Mouse (Mus musculus) erythroblast, embryonic 14.5 days (primary cell): ENCODE measurements around the gene Gpbp1. TPM values are rescaled to one million over a fixed set of nuclear protein-coding genes. Genes with fewer than 3 reads are reported as not detected.

Source experiments
- H3K27me3 ChIP-seq: 2 replicates; pipeline ENCODE4 v1.6.1; 2012; ENCODE audit warnings: inconsistent platforms; ENCODE audit not compliant: control insufficient read depth
- H3K36me3 ChIP-seq: 2 replicates; pipeline ENCODE4 v1.6.1; 2012; ENCODE audit warnings: mild to moderate bottlenecking, inconsistent platforms; ENCODE audit not compliant: control insufficient read depth
- H3K4me1 ChIP-seq: 2 replicates; pipeline ENCODE4 v1.6.1; 2012; ENCODE audit warnings: inconsistent platforms; ENCODE audit not compliant: control insufficient read depth
- H3K4me3 ChIP-seq: replicated peaks from 2 replicates; pipeline ENCODE3; 2012; ENCODE audit warnings: moderate library complexity, mild to moderate bottlenecking, inconsistent platforms
- H3K9me3 ChIP-seq: 2 replicates; pipeline ENCODE4 v1.6.1; 2012; ENCODE audit warnings: low read length, inconsistent platforms, mixed read lengths; ENCODE audit not compliant: control insufficient read depth
- GATA1 ChIP-seq: IDR thresholded peaks from 2 replicates; pipeline ENCODE4 v1.6.1; 2012; ENCODE audit warnings: low read length, inconsistent platforms, mixed read lengths
- TAL1 ChIP-seq: IDR thresholded peaks from 3 replicates; pipeline ENCODE4 v1.6.1; 2012; ENCODE audit warnings: low read length, inconsistent platforms, mixed read lengths
- polyA plus RNA-seq: library from polyadenylated mRNA; stranded (reverse); fragments of >175 nt; gene quantifications from 2 replicates; pipeline ENCODE4 v1.2.3, GENCODE M21; 2012

Gene Gpbp1
- polyA plus RNA-seq, 1 experiment, result 0.73 TPM

- no peaks in the 10 kb centered on the region for H3K9me3 ChIP-seq
- H3K4me1 ChIP-seq, result no peaks in the 10 kb centered on the region
- no peak overlapping the region for H3K4me3 ChIP-seq
- H3K27me3 ChIP-seq, result no peaks in the 10 kb centered on the region
- H3K36me3 ChIP-seq, result no peaks in the 10 kb centered on the region
- TF ChIP-seq TAL1 (no peak), GATA1 (no peak)
Observed at GRCm38 (mm10) chr13:111406859-111407389, 83.0 kb downstream of the Gpbp1 start.

DNA sequence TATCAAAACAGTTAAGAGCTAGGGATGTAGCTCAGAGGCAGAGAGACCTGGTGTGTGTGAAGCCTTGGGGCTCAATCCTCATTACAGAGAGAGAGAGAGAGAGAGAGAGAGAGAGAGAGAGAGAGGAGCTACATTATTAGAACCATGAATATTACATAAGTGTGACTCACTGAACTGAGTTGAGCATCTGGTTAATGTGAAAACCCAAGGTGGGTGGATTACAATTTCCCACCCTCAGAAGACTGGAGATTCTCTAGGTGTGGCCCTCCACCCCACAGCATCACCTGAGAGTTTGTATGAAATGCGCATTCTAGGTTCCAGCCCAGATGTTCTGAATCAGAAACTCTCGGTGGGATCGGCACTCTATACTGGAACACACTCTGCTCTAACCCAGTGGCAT is 84.0 kb downstream of the Gpbp1 start:
- no peaks in the 10 kb centered on the region for H3K27me3 ChIP-seq
- H3K4me3 ChIP-seq, result no peak overlapping the region
- H3K4me1 ChIP-seq, result no peaks in the 10 kb centered on the region
- no peaks in the 10 kb centered on the region for H3K36me3 ChIP-seq
- H3K9me3 ChIP-seq, result no peaks in the 10 kb centered on the region
- TF ChIP-seq TAL1, result no peak
- no peak for TF ChIP-seq GATA1

DNA sequence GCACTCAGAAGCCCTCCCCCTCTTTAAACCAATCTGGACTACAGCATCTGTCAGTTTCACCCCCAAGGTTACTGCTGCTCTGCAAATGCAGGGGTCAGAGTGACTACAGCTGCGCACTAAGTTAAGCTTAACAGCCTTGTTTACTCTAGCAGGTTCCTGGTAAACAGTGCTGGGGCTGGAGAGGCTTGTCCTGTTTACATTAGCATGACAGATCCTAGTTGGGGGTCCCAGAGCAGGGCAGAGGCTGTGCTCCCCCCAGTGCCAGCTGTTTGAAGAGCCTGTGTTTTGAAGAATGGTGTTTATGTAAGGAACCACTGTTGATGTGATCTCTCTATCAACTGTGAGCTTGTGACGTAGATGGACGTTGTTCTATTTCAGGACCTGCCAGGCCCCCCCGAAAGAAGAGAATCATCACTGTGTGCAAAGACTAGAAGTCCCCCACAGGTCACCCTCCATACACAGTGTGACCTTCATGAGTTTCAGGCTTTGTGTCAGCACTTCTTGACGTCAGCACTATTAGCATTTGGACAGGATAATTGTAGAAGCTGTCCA is 92.2 kb downstream of the Gpbp1 start:
- no peaks in the 10 kb centered on the region for H3K9me3 ChIP-seq
- H3K36me3 ChIP-seq, result no peaks in the 10 kb centered on the region
- H3K4me3 ChIP-seq, result no peak overlapping the region
- H3K4me1 ChIP-seq, result no peaks in the 10 kb centered on the region
- TF ChIP-seq TAL1 (no peak), GATA1 (no peak)
- H3K27me3 ChIP-seq, result no peaks in the 10 kb centered on the region

DNA sequence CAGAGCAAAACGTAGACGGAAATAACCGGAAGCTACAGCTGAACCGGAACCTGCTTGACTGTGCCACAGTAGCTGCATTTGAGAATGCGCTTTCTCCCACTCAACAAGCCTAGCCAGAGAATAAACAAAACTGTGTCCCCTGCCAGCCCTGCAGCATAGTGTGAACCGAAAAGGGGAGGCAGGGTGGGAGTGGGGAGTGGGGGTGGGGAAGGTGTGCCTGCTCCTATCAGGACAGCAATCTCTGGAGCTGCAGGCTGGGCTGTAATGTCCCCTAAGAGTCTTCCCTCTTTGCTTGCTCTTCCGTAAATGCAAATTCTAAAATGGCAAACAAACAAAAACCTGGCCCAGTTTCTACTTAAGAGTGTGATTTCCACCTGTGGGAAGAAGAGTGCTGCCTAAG is 92.8 kb downstream of the Gpbp1 start:
- no peak for TF ChIP-seq GATA1
- no peak for TF ChIP-seq TAL1
- Histone ChIP-seq H3K27me3 (no peaks in the 10 kb centered on the region), H3K36me3 (no peaks in the 10 kb centered on the region), H3K9me3 (no peaks in the 10 kb centered on the region), H3K4me1 (no peaks in the 10 kb centered on the region), H3K4me3 (no peak overlapping the region)

- no peaks in the 10 kb centered on the region for H3K27me3 ChIP-seq
- H3K36me3 ChIP-seq, result no peaks in the 10 kb centered on the region
- TF ChIP-seq GATA1 (no peak), TAL1 (no peak)
- H3K4me3 ChIP-seq, result no peak overlapping the region
- H3K4me1 ChIP-seq, result no peaks in the 10 kb centered on the region
- no peaks in the 10 kb centered on the region for H3K9me3 ChIP-seq
Observed at GRCm38 (mm10) chr13:111395528-111395927, 94.4 kb downstream of the Gpbp1 start.

DNA sequence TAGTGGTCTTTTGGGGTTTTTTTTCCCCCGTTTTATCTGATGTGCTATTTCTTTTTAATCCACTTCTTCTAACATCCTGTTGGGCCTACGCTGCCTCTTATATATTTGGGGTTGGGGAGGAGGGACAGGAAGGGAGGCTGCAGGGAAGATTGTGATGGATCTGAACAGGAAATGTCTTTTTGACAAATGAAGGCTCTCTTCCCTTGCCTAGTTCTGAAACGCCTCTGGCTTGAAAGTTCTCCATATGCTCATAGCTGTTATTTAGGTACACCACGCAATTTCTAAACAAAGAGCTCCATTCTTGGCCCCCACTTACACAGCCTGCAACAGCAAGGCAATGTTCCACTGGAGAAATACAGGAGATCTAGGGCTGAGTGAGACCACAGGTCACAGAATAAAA is 95.0 kb downstream of the Gpbp1 start:
- TF ChIP-seq TAL1 (no peak), GATA1 (no peak)
- H3K9me3 ChIP-seq, result no peaks in the 10 kb centered on the region
- no peak overlapping the region for H3K4me3 ChIP-seq
- no peaks in the 10 kb centered on the region for H3K36me3 ChIP-seq
- H3K4me1 ChIP-seq, result no peaks in the 10 kb centered on the region
- no peaks in the 10 kb centered on the region for H3K27me3 ChIP-seq

GRCm38 (mm10) chr13:111394341-111394740 is 95.6 kb downstream of the Gpbp1 start:
- H3K4me1 ChIP-seq, result no peaks in the 10 kb centered on the region
- no peaks in the 10 kb centered on the region for H3K36me3 ChIP-seq
- TF ChIP-seq TAL1 (no peak), GATA1 (no peak)
- no peak overlapping the region for H3K4me3 ChIP-seq
- no peaks in the 10 kb centered on the region for H3K9me3 ChIP-seq
- H3K27me3 ChIP-seq, result no peaks in the 10 kb centered on the region

DNA sequence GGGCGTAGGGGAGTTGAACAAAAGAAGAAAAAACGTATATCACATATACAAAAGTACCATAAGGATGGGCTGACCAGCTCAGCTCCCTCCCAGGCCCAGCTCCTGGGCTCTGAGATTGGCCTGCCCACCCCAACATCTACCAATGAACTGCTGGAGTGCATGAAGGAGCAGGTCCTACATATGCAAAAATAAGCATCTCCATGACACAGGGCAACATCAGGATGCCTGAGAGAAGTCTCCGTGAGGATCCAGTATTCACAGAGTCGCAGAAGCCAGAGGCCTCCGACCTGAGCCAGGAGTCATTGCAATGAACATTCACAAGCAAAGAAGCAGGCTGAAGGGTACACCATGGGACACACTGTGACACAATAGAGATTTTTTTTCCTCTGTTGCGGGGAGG is 96.5 kb downstream of the Gpbp1 start:
- Histone ChIP-seq H3K27me3 (no peaks in the 10 kb centered on the region), H3K4me1 (no peaks in the 10 kb centered on the region), H3K9me3 (no peaks in the 10 kb centered on the region), H3K4me3 (no peak overlapping the region), H3K36me3 (no peaks in the 10 kb centered on the region)
- no peak for TF ChIP-seq GATA1
- no peak for TF ChIP-seq TAL1

DNA sequence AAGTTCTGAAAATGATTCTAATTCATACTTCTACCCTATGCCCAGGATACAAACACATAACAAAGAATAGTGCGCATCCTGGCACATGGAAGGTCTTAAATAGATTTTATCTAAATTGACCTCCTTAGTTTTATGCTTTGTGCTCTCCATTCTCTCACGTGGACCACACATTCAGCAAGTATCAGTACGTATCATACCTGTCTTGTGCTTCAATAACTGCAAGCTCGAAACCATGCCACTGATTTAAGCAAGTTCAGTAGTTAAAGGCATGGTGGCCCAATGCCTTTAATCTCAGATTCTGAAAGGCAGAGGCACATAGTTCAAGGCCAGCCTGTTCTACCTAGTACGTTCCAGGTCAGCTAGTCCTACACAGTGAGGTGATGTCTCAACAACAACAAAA is 98.5 kb downstream of the Gpbp1 start:
- no peak overlapping the region for H3K4me3 ChIP-seq
- no peak for TF ChIP-seq GATA1
- TF ChIP-seq TAL1, result no peak

DNA sequence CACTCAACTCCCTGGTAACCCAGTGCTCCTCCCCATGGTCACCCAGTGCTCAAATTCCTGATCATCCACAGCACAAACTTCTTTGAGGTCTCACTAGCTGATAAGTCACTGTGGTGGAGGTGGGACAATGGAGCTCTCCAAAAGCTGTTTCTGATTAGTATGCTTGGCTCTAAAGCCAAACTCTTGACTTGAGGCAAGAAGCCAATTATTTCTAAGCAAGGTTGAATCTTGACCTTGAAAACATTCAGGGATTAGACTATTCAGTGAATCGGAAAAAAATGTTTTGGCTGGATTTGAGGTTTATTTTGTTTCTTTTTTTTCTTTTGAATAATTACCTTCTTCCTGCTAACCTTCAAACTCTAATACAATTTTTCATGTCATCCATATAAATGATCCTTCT is 98.9 kb downstream of the Gpbp1 start:
- TF ChIP-seq GATA1 (no peak), TAL1 (no peak)
- H3K4me3 ChIP-seq, result no peak overlapping the region
- no peaks in the 10 kb centered on the region for H3K4me1 ChIP-seq
- H3K36me3 ChIP-seq, result no peaks in the 10 kb centered on the region
- no peaks in the 10 kb centered on the region for H3K9me3 ChIP-seq
- no peaks in the 10 kb centered on the region for H3K27me3 ChIP-seq

More for the DNA sequence above, 98.5 kb downstream of the Gpbp1 start:
- no peaks in the 10 kb centered on the region for H3K27me3 ChIP-seq
- H3K36me3 ChIP-seq, result no peaks in the 10 kb centered on the region
- no peaks in the 10 kb centered on the region for H3K4me1 ChIP-seq
- no peaks in the 10 kb centered on the region for H3K9me3 ChIP-seq
